Mouse (Mus musculus) ES-E14 (cell line): Measurements from ENCODE around the gene Rbm4.
"Not testable (repeated sequence)": the region's sequence is repeated elsewhere in the genome, so short reads cannot be mapped to it uniquely, and the experiment has no call there.

ENCODE experiments used
- CHD2 ChIP-seq: IDR thresholded peaks from 2 replicates; pipeline ENCODE4 v1.6.1; 2014; ENCODE audit warnings: mild to moderate bottlenecking, low read depth, low read length, inconsistent platforms
- MAFK ChIP-seq: IDR thresholded peaks from 2 replicates; pipeline ENCODE4 v1.6.1; 2014; ENCODE audit warnings: mild to moderate bottlenecking, low read depth, low read length, inconsistent platforms; ENCODE audit not compliant: insufficient read depth
- ZC3H11A ChIP-seq: IDR thresholded peaks from 2 replicates; pipeline ENCODE4 v1.6.1; 2012; ENCODE audit warnings: low read depth, mild to moderate bottlenecking, inconsistent platforms, low read length, borderline replicate concordance

- TF ChIP-seq ZC3H11A, MAFK, CHD2: not testable (repeated sequence)
These were observed 18.7 kb upstream of the Rbm4 start for GRCm38 (mm10) chr19:4812334-4812949.
